Mouse (Mus musculus): ENCODE data around the gene Rmi1. TPM values are rescaled to one million over a fixed set of nuclear protein-coding genes. Genes with fewer than 3 reads are reported as not detected.
A peak's percentile ranks its signal among the peaks of the same experiment; 100 is the strongest.

The Rmi1 gene
- polyA plus RNA-seq, 1 experiment from 2014 or later, result 19.3 TPM

DNA sequence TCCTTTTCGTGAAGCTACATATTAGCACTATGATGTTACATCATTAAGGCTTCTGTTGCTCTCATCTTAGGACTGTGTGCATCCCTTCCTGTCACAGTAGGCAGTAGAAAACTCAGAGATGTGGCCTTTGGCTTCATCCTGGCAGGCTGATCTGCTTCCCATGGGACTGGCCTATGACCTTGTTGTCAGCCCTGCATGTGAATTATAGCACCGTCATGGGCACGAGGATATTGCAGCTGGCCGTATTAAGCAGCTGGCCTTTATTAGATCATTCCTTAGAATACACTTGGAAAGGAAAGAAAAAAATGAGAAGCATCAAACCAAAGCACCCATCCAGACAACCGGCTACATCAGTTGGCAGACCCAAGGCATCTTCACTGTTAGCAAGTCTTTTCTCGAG, 13.3 kb downstream of the Rmi1 start:
- Histone ChIP-seq H3K27ac (no peak overlapping the region), H3K27me3 (ENCODE audit: insufficient read depth, low read length) (no peaks in the 10 kb centered on the region), H3K9ac (ENCODE audit: low read depth, low read length) (no peak overlapping the region), H3K9me3 (replicated peaks; ENCODE audit: low read length) (no peaks in the 10 kb centered on the region), H3K4me2 (ENCODE audit: low read length) (no peak overlapping the region), H3K4me1 (replicated peaks; ENCODE audit: insufficient read depth, low read length) (no peaks in the 10 kb centered on the region), H3K36me3 (ENCODE audit: insufficient read depth, low read length) (peaks cover 4% of the 10 kb centered on the region; the same call in 1 of the 2 replicates), H3K4me3 (replicated peaks; ENCODE audit: low read depth, low read length) (no peak overlapping the region)
- TF ChIP-seq CTCF (IDR thresholded peaks at IDR 0.05; ENCODE audit: low read depth), result no peak
- DNase-seq (ENCODE audit: low spot score) (no peak), ATAC-seq (replicated peaks; ENCODE audit: low FRiP score, low read depth) (no peak)
- 48% methylated on average over 6 of the region's 6 CpGs for WGBS

DNA sequence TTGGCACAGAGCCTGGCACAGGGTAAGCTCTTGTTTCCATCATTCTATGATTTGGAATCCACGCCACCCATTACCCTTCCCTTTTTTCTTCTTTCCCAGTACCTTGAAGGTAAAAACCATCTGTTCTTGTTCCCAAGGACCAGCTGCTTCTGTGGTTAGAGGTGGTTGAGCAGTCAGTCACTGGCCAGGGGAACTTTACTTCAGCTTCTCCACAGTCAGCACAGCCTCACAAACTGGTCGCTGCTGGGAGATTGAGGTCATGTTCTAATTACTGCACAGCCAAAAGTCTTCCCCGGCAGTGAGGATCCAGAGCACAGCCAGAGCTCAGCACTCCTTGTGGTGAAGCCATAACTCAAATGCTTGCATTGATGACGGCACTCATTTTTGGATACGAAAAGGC, 13.8 kb downstream of the Rmi1 start:
- DNase-seq (ENCODE audit: low spot score) (no peak), ATAC-seq (replicated peaks; ENCODE audit: low FRiP score, low read depth) (no peak)
- 60% methylated on average over 5 of the region's 5 CpGs for WGBS
- no peaks in the 10 kb centered on the region for H3K4me1 ChIP-seq (replicated peaks; ENCODE audit: insufficient read depth, low read length)
- no peak for TF ChIP-seq CTCF (IDR thresholded peaks at IDR 0.05; ENCODE audit: low read depth)
- 0 out of 2 replicates have a peak, but pooled peaks cover 3% of the 10 kb centered on the region for H3K36me3 ChIP-seq (ENCODE audit: insufficient read depth, low read length)
- no peak overlapping the region for H3K9ac ChIP-seq (ENCODE audit: low read depth, low read length)
- no peak overlapping the region for H3K4me3 ChIP-seq (replicated peaks; ENCODE audit: low read depth, low read length)
- no peak overlapping the region for H3K4me2 ChIP-seq (ENCODE audit: low read length)
- no peaks in the 10 kb centered on the region for H3K27me3 ChIP-seq (ENCODE audit: insufficient read depth, low read length)
- no peak overlapping the region for H3K27ac ChIP-seq
- no peaks in the 10 kb centered on the region for H3K9me3 ChIP-seq (replicated peaks; ENCODE audit: low read length)

DNA sequence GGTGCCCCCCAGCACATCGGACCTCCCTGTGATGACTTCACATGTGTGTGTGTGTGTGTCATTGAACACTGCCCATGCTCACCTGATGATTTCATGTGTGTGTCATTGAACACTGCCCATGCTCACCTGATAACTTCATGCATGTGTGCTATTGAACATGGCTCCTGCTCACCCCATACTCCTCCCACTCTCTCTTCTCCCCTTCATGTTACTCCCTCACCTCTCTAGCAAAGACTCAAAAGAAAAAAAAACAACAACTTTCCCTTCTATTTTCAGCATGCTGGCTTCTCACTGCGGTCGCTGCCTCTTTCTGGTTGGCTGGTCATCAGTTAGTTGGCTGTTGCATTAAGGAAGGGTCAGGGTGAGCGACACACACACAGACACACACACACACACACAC, 16.6 kb downstream of the Rmi1 start:
- TF ChIP-seq CTCF (IDR thresholded peaks at IDR 0.05; ENCODE audit: low read depth), result no peak
- Histone ChIP-seq H3K9ac (ENCODE audit: low read depth, low read length) (no peak overlapping the region), H3K4me2 (ENCODE audit: low read length) (no peak overlapping the region), H3K4me1 (replicated peaks; ENCODE audit: insufficient read depth, low read length) (no peaks in the 10 kb centered on the region), H3K36me3 (ENCODE audit: insufficient read depth, low read length) (no peaks in the 10 kb centered on the region), H3K9me3 (replicated peaks; ENCODE audit: low read length) (no peaks in the 10 kb centered on the region), H3K4me3 (replicated peaks; ENCODE audit: low read depth, low read length) (no peak overlapping the region), H3K27ac (no peak overlapping the region), H3K27me3 (ENCODE audit: insufficient read depth, low read length) (no peaks in the 10 kb centered on the region)
- 38% methylated on average over 4 of the region's 4 CpGs for WGBS
- ATAC-seq (replicated peaks; ENCODE audit: low FRiP score, low read depth), result no peak
- no peak for DNase-seq (ENCODE audit: low spot score)

DNA sequence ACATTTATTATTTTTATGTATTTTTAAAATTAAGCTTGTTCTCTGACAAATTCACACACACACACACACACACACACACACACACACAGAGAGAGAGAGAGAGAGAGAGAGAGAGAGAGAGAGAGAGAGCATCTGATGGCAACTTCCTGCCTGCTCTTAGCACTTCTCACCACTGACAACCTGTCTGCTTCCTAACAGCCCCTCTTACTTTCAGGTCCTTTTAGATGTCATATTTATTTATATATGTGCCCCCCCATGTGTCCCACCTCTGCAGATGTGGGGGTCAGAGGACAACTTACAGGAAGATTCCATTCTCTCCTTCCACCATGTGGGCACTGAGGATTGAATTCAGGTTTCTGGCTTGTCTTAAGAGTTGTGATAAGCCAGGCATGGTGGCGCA, 17.2 kb downstream of the Rmi1 start:
- H3K27ac ChIP-seq, result no peak overlapping the region
- DNase-seq (ENCODE audit: low spot score), result no peak
- H3K4me3 ChIP-seq (replicated peaks; ENCODE audit: low read depth, low read length), result no peak overlapping the region
- no peak overlapping the region for H3K4me2 ChIP-seq (ENCODE audit: low read length)
- no peak overlapping the region for H3K9ac ChIP-seq (ENCODE audit: low read depth, low read length)
- 95% methylated on average over 1 of the region's 1 CpGs for WGBS
- no peaks in the 10 kb centered on the region for H3K27me3 ChIP-seq (ENCODE audit: insufficient read depth, low read length)
- no peak for TF ChIP-seq CTCF (IDR thresholded peaks at IDR 0.05; ENCODE audit: low read depth)
- no peaks in the 10 kb centered on the region for H3K36me3 ChIP-seq (ENCODE audit: insufficient read depth, low read length)
- no peak for ATAC-seq (replicated peaks; ENCODE audit: low FRiP score, low read depth)
- no peaks in the 10 kb centered on the region for H3K4me1 ChIP-seq (replicated peaks; ENCODE audit: insufficient read depth, low read length)
- H3K9me3 ChIP-seq (replicated peaks; ENCODE audit: low read length), result no peaks in the 10 kb centered on the region

DNA sequence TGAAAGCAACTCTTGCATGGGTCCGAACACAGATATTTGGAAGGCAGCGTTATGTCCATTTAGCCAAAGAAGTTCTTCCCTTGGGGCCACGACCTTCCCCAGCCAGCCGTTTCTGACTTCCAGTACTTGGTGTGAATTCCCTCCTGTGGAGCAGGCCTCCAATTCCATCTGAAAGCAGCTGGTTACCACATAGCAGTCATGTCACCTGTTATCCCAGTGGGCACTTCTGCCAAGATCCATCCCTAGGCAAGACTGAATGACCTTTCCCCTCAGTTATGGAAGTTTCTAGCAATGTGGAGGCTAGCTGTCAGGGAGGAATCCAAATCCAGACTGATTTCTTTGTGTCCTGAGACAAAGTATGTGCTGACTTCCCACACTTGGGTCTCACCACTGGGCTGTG, 19.0 kb downstream of the Rmi1 start:
- ATAC-seq (replicated peaks; ENCODE audit: low FRiP score, low read depth), result no peak
- Histone ChIP-seq H3K4me3 (replicated peaks; ENCODE audit: low read depth, low read length) (no peak overlapping the region), H3K27me3 (ENCODE audit: insufficient read depth, low read length) (no peaks in the 10 kb centered on the region), H3K27ac (no peak overlapping the region), H3K4me1 (replicated peaks; ENCODE audit: insufficient read depth, low read length) (no peaks in the 10 kb centered on the region), H3K36me3 (ENCODE audit: insufficient read depth, low read length) (no peaks in the 10 kb centered on the region), H3K9me3 (replicated peaks; ENCODE audit: low read length) (no peaks in the 10 kb centered on the region), H3K4me2 (ENCODE audit: low read length) (no peak overlapping the region), H3K9ac (ENCODE audit: low read depth, low read length) (no peak overlapping the region)
- WGBS, result 79% methylated on average over 4 of the region's 4 CpGs
- DNase-seq (ENCODE audit: low spot score), result no peak
- no peak for TF ChIP-seq CTCF (IDR thresholded peaks at IDR 0.05; ENCODE audit: low read depth)

DNA sequence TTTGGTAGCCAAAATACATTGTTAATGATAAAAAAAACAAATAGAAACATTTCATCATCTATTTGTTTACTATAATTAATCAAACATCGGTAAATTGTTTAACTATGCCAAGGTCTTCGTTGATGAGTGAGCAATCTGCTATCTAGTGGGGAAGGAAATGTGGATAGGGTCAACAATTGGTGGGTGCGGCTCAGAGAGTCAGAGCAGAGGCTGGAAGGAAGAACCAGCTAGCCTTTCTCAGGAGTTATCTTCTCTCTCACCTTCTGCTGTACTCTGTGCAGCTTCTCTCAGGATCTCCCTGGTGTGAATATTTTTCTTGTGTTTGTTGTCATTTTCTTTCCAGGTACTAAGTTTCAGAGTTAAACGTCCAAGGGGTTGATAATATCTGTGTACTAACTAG, 20.2 kb downstream of the Rmi1 start:
- no peaks in the 10 kb centered on the region for H3K27me3 ChIP-seq (ENCODE audit: insufficient read depth, low read length)
- no peak for DNase-seq (ENCODE audit: low spot score)
- H3K9me3 ChIP-seq (replicated peaks; ENCODE audit: low read length), result no peaks in the 10 kb centered on the region
- H3K9ac ChIP-seq (ENCODE audit: low read depth, low read length), result no peak overlapping the region
- no peak overlapping the region for H3K4me3 ChIP-seq (replicated peaks; ENCODE audit: low read depth, low read length)
- H3K36me3 ChIP-seq (ENCODE audit: insufficient read depth, low read length), result no peaks in the 10 kb centered on the region
- H3K4me2 ChIP-seq (ENCODE audit: low read length), result no peak overlapping the region
- H3K4me1 ChIP-seq (replicated peaks; ENCODE audit: insufficient read depth, low read length), result no peaks in the 10 kb centered on the region
- 80% methylated on average over 4 of the region's 4 CpGs for WGBS
- H3K27ac ChIP-seq, result no peak overlapping the region
- TF ChIP-seq CTCF (IDR thresholded peaks at IDR 0.05; ENCODE audit: low read depth), result no peak
- no peak for ATAC-seq (replicated peaks; ENCODE audit: low FRiP score, low read depth)

DNA sequence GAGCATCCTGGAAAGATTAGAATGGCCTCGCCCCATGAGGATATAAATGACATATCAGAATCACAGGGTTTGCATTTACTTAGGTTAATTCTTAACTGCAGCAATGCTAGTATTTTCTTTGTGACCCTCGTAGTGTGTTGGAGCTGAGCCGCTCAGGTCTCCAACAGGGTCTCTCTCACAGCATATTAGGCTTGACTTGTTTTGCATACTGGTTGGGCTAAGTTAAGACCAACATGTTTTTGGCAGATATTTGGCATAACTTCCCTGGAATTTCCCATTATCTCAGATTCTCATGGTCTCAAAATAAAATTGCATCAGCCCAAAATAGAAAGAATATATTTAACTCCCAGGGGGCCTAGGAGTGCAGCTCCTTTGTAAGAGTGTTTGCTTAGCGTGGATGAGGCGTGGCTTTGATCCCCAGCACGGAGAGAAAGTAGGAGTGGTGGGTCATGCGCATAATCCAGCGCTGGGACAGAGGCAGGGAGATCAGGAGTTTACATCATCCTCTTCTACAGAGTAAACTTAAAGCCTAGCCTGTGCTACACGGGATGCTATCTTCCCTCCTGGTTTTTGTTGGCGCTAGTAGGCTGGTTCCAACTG, 21.1 kb downstream of the Rmi1 start:
- WGBS, result 51% methylated on average over 10 of the region's 10 CpGs
- TF ChIP-seq CTCF (IDR thresholded peaks at IDR 0.05; ENCODE audit: low read depth), result no peak
- H3K4me2 ChIP-seq (ENCODE audit: low read length), result no peak overlapping the region
- ATAC-seq (replicated peaks; ENCODE audit: low FRiP score, low read depth), result no peak
- no peaks in the 10 kb centered on the region for H3K36me3 ChIP-seq (ENCODE audit: insufficient read depth, low read length)
- no peak overlapping the region for H3K27ac ChIP-seq
- H3K9me3 ChIP-seq (replicated peaks; ENCODE audit: low read length), result no peaks in the 10 kb centered on the region
- H3K4me3 ChIP-seq (replicated peaks; ENCODE audit: low read depth, low read length), result no peak overlapping the region
- DNase-seq (ENCODE audit: low spot score), result peak; percentile 33
- no peaks in the 10 kb centered on the region for H3K27me3 ChIP-seq (ENCODE audit: insufficient read depth, low read length)
- no peaks in the 10 kb centered on the region for H3K4me1 ChIP-seq (replicated peaks; ENCODE audit: insufficient read depth, low read length)
- H3K9ac ChIP-seq (ENCODE audit: low read depth, low read length), result no peak overlapping the region

Measured in kidney, postnatal 0 days (tissue).